Mouse (Mus musculus): ENCODE data around the gene S1pr3.

DNA sequence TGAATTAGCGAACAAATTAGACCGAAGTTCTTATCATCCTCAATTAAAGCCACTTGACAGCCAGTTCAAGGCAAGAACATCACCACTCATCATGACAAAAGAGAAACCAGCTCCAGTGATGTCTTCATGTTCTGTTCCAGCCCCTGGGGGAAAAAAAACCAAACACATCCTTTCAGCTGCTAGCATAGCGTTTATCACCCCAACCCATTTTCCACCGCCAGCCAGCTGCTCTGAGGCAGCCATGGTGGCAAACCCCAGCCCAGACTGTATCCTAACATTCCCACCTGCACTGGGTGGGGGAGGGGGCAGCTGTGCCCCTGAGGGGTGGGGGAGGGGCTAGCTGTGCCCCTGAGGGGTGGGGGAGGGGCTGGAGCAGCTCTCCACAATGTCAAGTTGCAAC lies 30.3 kb upstream of the S1pr3 start:
- TF ChIP-seq CTCF (IDR thresholded peaks at IDR 0.05; ENCODE audit: borderline replicate concordance, control insufficient read depth, extremely low read depth, insufficient read depth, low read length, poor library complexity) (no peak), POLR2A (IDR thresholded peaks at IDR 0.05; ENCODE audit: control insufficient read depth, extremely low read depth, insufficient read depth, low read length, poor library complexity) (no peak)
